Mouse (Mus musculus) ES-E14 (cell line): ENCODE data around the gene Zbtb5. TPM values are rescaled to one million over a fixed set of nuclear protein-coding genes. Genes with fewer than 3 reads are reported as not detected.
"Not testable (repeated sequence)": the region's sequence is repeated elsewhere in the genome, so short reads cannot be mapped to it uniquely, and the experiment has no call there.

Experiments
- DNase-seq: peaks from one replicate; pipeline ENCODE4 v3.0.0-alpha.2; 2013; ENCODE audit warnings: low read depth, low spot score
- H3K27ac ChIP-seq: 2 replicates; pipeline ENCODE4 v1.5.1; 2012; ENCODE audit warnings: low read depth, mild to moderate bottlenecking, low read length, moderate library complexity, mixed read lengths; ENCODE audit not compliant: poor library complexity, insufficient read depth, severe bottlenecking
- H3K36me3 ChIP-seq: 2 replicates; pipeline ENCODE4 v1.6.1; 2012; ENCODE audit warnings: mild to moderate bottlenecking, low read length, moderate library complexity, mixed read lengths; ENCODE audit not compliant: control insufficient read depth, poor library complexity, insufficient read depth, severe bottlenecking
- H3K4me1 ChIP-seq, 2 experiments: fragments of 150-350 bp in 1 of 2; sonication (generic) in 1 of 2; 2 replicates each; pipeline ENCODE4 v1.6.1; 2012; ENCODE audit warnings: low read length in 2 of 2, mild to moderate bottlenecking in 1 of 2, mixed read lengths in 1 of 2; ENCODE audit not compliant: control insufficient read depth in 2 of 2, insufficient read depth in 2 of 2, poor library complexity in 1 of 2
- H3K4me3 ChIP-seq, 2 experiments: fragments of 150-350 bp in 1 of 2; sonication (generic) in 1 of 2; 2 replicates each; pipeline ENCODE4 v1.5.1; 2012; ENCODE audit warnings: low read length in 2 of 2, low read depth in 1 of 2, mild to moderate bottlenecking in 1 of 2, mixed read lengths in 1 of 2; ENCODE audit not compliant: insufficient read depth in 1 of 2, poor library complexity in 1 of 2, severe bottlenecking in 1 of 2
- H3K9ac ChIP-seq: 2 replicates; pipeline ENCODE4 v1.6.1; 2012; ENCODE audit warnings: low read depth, mild to moderate bottlenecking, low read length, mixed read lengths; ENCODE audit not compliant: poor library complexity, insufficient read depth, severe bottlenecking
- H3K9me3 ChIP-seq: fragments of 150-350 bp; sonication (generic); 2 replicates; pipeline ENCODE4 v1.6.1; 2012; ENCODE audit warnings: low read depth, mild to moderate bottlenecking, low read length; ENCODE audit not compliant: control insufficient read depth, insufficient read depth
- CHD2 ChIP-seq: IDR thresholded peaks from 2 replicates; pipeline ENCODE4 v1.6.1; 2014; ENCODE audit warnings: mild to moderate bottlenecking, low read depth, low read length, inconsistent platforms
- HCFC1 ChIP-seq: IDR thresholded peaks from 2 replicates; pipeline ENCODE4 v1.6.1; 2012; ENCODE audit warnings: low read length, inconsistent platforms, borderline replicate concordance; ENCODE audit not compliant: insufficient read depth
- MAFK ChIP-seq: IDR thresholded peaks from 2 replicates; pipeline ENCODE4 v1.6.1; 2014; ENCODE audit warnings: mild to moderate bottlenecking, low read depth, low read length, inconsistent platforms; ENCODE audit not compliant: insufficient read depth
- ZC3H11A ChIP-seq: IDR thresholded peaks from 2 replicates; pipeline ENCODE4 v1.6.1; 2012; ENCODE audit warnings: low read depth, mild to moderate bottlenecking, inconsistent platforms, low read length, borderline replicate concordance
- ZNF384 ChIP-seq: IDR thresholded peaks from 2 replicates; pipeline ENCODE4 v1.6.1; 2012; ENCODE audit warnings: low read depth, low read length, inconsistent platforms
- in situ Hi-C, 2 experiments: fragments of 600-800 bp; cut with MboI; formaldehyde crosslinking; loops; one replicate each; pipeline ENCODE4 v1.15.1; 2025; ENCODE audit warnings: low sequenced_read_pairs in 2 of 2, inconsistent platforms in 1 of 2; ENCODE audit not compliant: unreplicated experiment in 2 of 2
- total RNA-seq: library from RNA; depleted of rRNA; stranded (reverse); fragments of 300-350 nt; gene quantifications from 2 replicates; pipeline ENCODE4 v1.2.3, GENCODE M21; 2012

Gene Zbtb5
- total RNA-seq, 1 experiment: 8.2 TPM

GRCm38 (mm10) chr4:44994776-44995175, 17.4 kb downstream of the Zbtb5 start:
- in situ Hi-C loops: no loop called here
- H3K27ac ChIP-seq: no peak overlapping the region
- peak overlapping the region; percentile 6 to 34; a peak in 3 of 4 replicates for H3K4me3 ChIP-seq
- peak overlapping the region; percentile 39 for H3K9ac ChIP-seq
- peaks cover 24% of the 10 kb centered on the region for H3K36me3 ChIP-seq
- peaks cover 2 to 3% of the 10 kb centered on the region in 2 experiments; a peak in 2 of 4 replicates for H3K4me1 ChIP-seq
- no peak for DNase-seq
- no peaks in the 10 kb centered on the region for H3K9me3 ChIP-seq
- TF ChIP-seq MAFK (no peak), ZNF384 (no peak), ZC3H11A (no peak), HCFC1 (no peak), CHD2 (no peak)

- Histone ChIP-seq H3K36me3 (peaks cover 30% of the 10 kb centered on the region), H3K9ac (no peak overlapping the region), H3K4me3 (no peak overlapping the region), H3K4me1 (peaks cover 2 to 3% of the 10 kb centered on the region in 2 experiments; a peak in 2 of 4 replicates), H3K9me3 (no peaks in the 10 kb centered on the region), H3K27ac (no peak overlapping the region)
- in situ Hi-C loops: no loop called here
- TF ChIP-seq ZC3H11A (no peak), CHD2 (no peak), MAFK (no peak), HCFC1 (no peak), ZNF384 (no peak)
- DNase-seq: no peak
These were observed 18.4 kb downstream of the Zbtb5 start for GRCm38 (mm10) chr4:44993847-44994246.

GRCm38 (mm10) chr4:44993179-44993578, 19.0 kb downstream of the Zbtb5 start:
- H3K9ac ChIP-seq, H3K4me1 ChIP-seq, in situ Hi-C loops, H3K9me3 ChIP-seq, DNase-seq, H3K27ac ChIP-seq, H3K4me3 ChIP-seq: not testable (repeated sequence)
- peaks cover 33% of the 10 kb centered on the region for H3K36me3 ChIP-seq

- H3K4me3 ChIP-seq, H3K9ac ChIP-seq, H3K27ac ChIP-seq, H3K4me1 ChIP-seq, H3K9me3 ChIP-seq, in situ Hi-C loops, DNase-seq: not testable (repeated sequence)
- H3K36me3 ChIP-seq: peaks cover 38% of the 10 kb centered on the region
These were observed 19.9 kb downstream of the Zbtb5 start for GRCm38 (mm10) chr4:44992330-44992729.

- Histone ChIP-seq H3K4me3 (no peak overlapping the region), H3K4me1 (peaks cover 2 to 3% of the 10 kb centered on the region in 2 experiments; a peak in 2 of 4 replicates), H3K9me3 (no peaks in the 10 kb centered on the region), H3K9ac (no peak overlapping the region), H3K36me3 (peaks cover 48% of the 10 kb centered on the region), H3K27ac (no peak overlapping the region)
- TF ChIP-seq ZNF384: no peak
- TF ChIP-seq MAFK: peak; percentile 73; the same call in 1 of the 2 replicates
- no peak for DNase-seq
- in situ Hi-C loops: no loop called here
These were observed 21.7 kb downstream of the Zbtb5 start for GRCm38 (mm10) chr4:44990560-44990959.
